Mouse (Mus musculus) left cerebral cortex, postnatal 14 days (tissue): Measurements from ENCODE around the gene D16Ertd472e. TPM values are rescaled to one million over a fixed set of nuclear protein-coding genes. Genes with fewer than 3 reads are reported as not detected.

Experiments
- DNase-seq, 2 experiments: peaks; one replicate each; pipeline ENCODE4 v3.0.0; 2021 to 2022; ENCODE audit warnings: low spot score in 2 of 2, mixed read lengths in 1 of 2
- intact Hi-C: fragments of 180-260 bp; cut with DNase I; formaldehyde crosslinking; loops from one replicate; pipeline ENCODE4 v1.15.1; 2025
- total RNA-seq, 2 experiments: library from RNA; stranded (reverse); gene quantifications; 2 replicates each; pipeline ENCODE4 v1.2.3; 2021

The D16Ertd472e gene
- total RNA-seq, 2 experiments from 2014 or later = 5.2 to 7.0 TPM

- intact Hi-C loops = loop anchor here (5.0 kb wide), 1 partner anchor 123 kb away; no protein-coding TSS in a partner anchor
- no peak for DNase-seq
Measured at GRCm38 (mm10) chr16:78575190-78575851, 1.2 kb downstream of the D16Ertd472e start.

- intact Hi-C loops = no loop called here
- DNase-seq = no peak
Measured at GRCm38 (mm10) chr16:78574241-78574640, 2.3 kb downstream of the D16Ertd472e start.

- intact Hi-C loops = no loop called here
- no peak for DNase-seq
Measured at GRCm38 (mm10) chr16:78573016-78573415, 3.5 kb downstream of the D16Ertd472e start.

GRCm38 (mm10) chr16:78564110-78564821, 12.2 kb downstream of the D16Ertd472e start:
- intact Hi-C loops = no loop called here
- DNase-seq = no peak

GRCm38 (mm10) chr16:78563093-78563971, 13.2 kb downstream of the D16Ertd472e start:
- intact Hi-C loops = no loop called here

GRCm38 (mm10) chr16:78560627-78561026, 15.9 kb downstream of the D16Ertd472e start:
- peak in 1 of 2 experiments; percentile 32 for DNase-seq
- intact Hi-C loops = no loop called here

More at GRCm38 (mm10) chr16:78563093-78563971, 13.2 kb downstream of the D16Ertd472e start:
- no peak for DNase-seq

- no peak for DNase-seq
- intact Hi-C loops = no loop called here
Measured at GRCm38 (mm10) chr16:78560063-78560462, 16.4 kb downstream of the D16Ertd472e start.

- DNase-seq = no peak
- intact Hi-C loops = no loop called here
Measured at GRCm38 (mm10) chr16:78557573-78557972, 18.9 kb downstream of the D16Ertd472e start.

- intact Hi-C loops = no loop called here
- DNase-seq = no peak
Measured at GRCm38 (mm10) chr16:78554911-78555648, 21.4 kb downstream of the D16Ertd472e start.

GRCm38 (mm10) chr16:78547367-78547766, 29.1 kb downstream of the D16Ertd472e start:
- intact Hi-C loops = no loop called here
- DNase-seq = no peak

- intact Hi-C loops = no loop called here
Measured at GRCm38 (mm10) chr16:78546529-78546928, 30.0 kb downstream of the D16Ertd472e start.

GRCm38 (mm10) chr16:78540376-78541246, 35.9 kb downstream of the D16Ertd472e start:
- intact Hi-C loops = no loop called here
- DNase-seq = no peak

More at GRCm38 (mm10) chr16:78546529-78546928, 30.0 kb downstream of the D16Ertd472e start:
- no peak for DNase-seq

GRCm38 (mm10) chr16:78537798-78538422, 38.6 kb downstream of the D16Ertd472e start:
- intact Hi-C loops = no loop called here
- DNase-seq = no peak

- intact Hi-C loops = no loop called here
- no peak for DNase-seq
Measured at GRCm38 (mm10) chr16:78537322-78537721, 39.2 kb downstream of the D16Ertd472e start.

- no peak for DNase-seq
- intact Hi-C loops = no loop called here
Measured at GRCm38 (mm10) chr16:78534468-78534867, 42.0 kb downstream of the D16Ertd472e start.

- DNase-seq = peak in 1 of 2 experiments; percentile 14
- intact Hi-C loops = no loop called here
Measured at GRCm38 (mm10) chr16:78531957-78532605, 44.4 kb downstream of the D16Ertd472e start.

GRCm38 (mm10) chr16:78522974-78523373, 53.5 kb downstream of the D16Ertd472e start:
- DNase-seq = no peak
- intact Hi-C loops = no loop called here
